Mouse (Mus musculus) ovary, adult 18-20 months (tissue): Measurements from ENCODE around the gene Slc38a10.
A peak's percentile ranks its signal among the peaks of the same experiment; 100 is the strongest.

ENCODE experiments used
- DNase-seq: peaks from one replicate; pipeline ENCODE4 v3.0.0; 2022; ENCODE audit warnings: low spot score, mixed read lengths

Gene Slc38a10

GRCm38 (mm10) chr11:120137625-120138004 lies 13.5 kb downstream of the Slc38a10 start:
- no peak for DNase-seq

- no peak for DNase-seq
Observed at GRCm38 (mm10) chr11:120136796-120137624, 14.1 kb downstream of the Slc38a10 start.

GRCm38 (mm10) chr11:120136195-120136594 lies 15.0 kb downstream of the Slc38a10 start:
- DNase-seq = no peak

- DNase-seq = no peak
Observed at GRCm38 (mm10) chr11:120134847-120135530, 16.2 kb downstream of the Slc38a10 start.

- no peak for DNase-seq
Observed at GRCm38 (mm10) chr11:120134148-120134547, 17.0 kb downstream of the Slc38a10 start.

GRCm38 (mm10) chr11:120129281-120129680 lies 21.9 kb downstream of the Slc38a10 start:
- DNase-seq = no peak

- no peak for DNase-seq
Observed at GRCm38 (mm10) chr11:120126845-120127244, 24.3 kb downstream of the Slc38a10 start.

GRCm38 (mm10) chr11:120122126-120122525 lies 29.0 kb downstream of the Slc38a10 start:
- no peak for DNase-seq

- no peak for DNase-seq
Observed at GRCm38 (mm10) chr11:120120642-120121420, 30.3 kb downstream of the Slc38a10 start.

- no peak for DNase-seq
Observed at GRCm38 (mm10) chr11:120119936-120120541, 31.1 kb downstream of the Slc38a10 start.

- no peak for DNase-seq
Observed at GRCm38 (mm10) chr11:120119108-120119507, 32.0 kb downstream of the Slc38a10 start.

- no peak for DNase-seq
Observed at GRCm38 (mm10) chr11:120117626-120118025, 33.5 kb downstream of the Slc38a10 start.

- DNase-seq = no peak
Observed at GRCm38 (mm10) chr11:120114488-120115215, 36.5 kb downstream of the Slc38a10 start.

GRCm38 (mm10) chr11:120112136-120112535 lies 39.0 kb downstream of the Slc38a10 start:
- no peak for DNase-seq

- no peak for DNase-seq
Observed at GRCm38 (mm10) chr11:120111033-120111432, 40.1 kb downstream of the Slc38a10 start.

- DNase-seq = no peak
Observed at GRCm38 (mm10) chr11:120110554-120110953, 40.6 kb downstream of the Slc38a10 start.

GRCm38 (mm10) chr11:120109558-120110210 lies 41.5 kb downstream of the Slc38a10 start:
- no peak for DNase-seq

- no peak for DNase-seq
Observed at GRCm38 (mm10) chr11:120107796-120108195, 43.4 kb downstream of the Slc38a10 start.

- DNase-seq = no peak
Observed at GRCm38 (mm10) chr11:120107026-120107425, 44.1 kb downstream of the Slc38a10 start.

- DNase-seq = peak; percentile 55
Observed at GRCm38 (mm10) chr11:120103431-120103997, 47.6 kb downstream of the Slc38a10 start.
